Mouse (Mus musculus) bone marrow, adult 2 months (tissue): ENCODE measurements around the gene Gm49380. TPM values are rescaled to one million over a fixed set of nuclear protein-coding genes. Genes with fewer than 3 reads are reported as not detected.
"Not testable (repeated sequence)": the region's sequence is repeated elsewhere in the genome, so short reads cannot be mapped to it uniquely, and the experiment has no call there.

Experiments
- H3K27ac ChIP-seq: fragments of 200-500 bp; 2 replicates; pipeline ENCODE4 v1.5.1; 2012; ENCODE audit warnings: low read depth, mild to moderate bottlenecking, control low read depth, inconsistent platforms, low read length; ENCODE audit not compliant: control insufficient read depth, poor library complexity, insufficient read depth
- H3K4me1 ChIP-seq: fragments of 200-500 bp; 2 replicates; pipeline ENCODE4 v1.6.1; 2011; ENCODE audit warnings: low read length; ENCODE audit not compliant: control insufficient read depth, insufficient read depth
- H3K4me3 ChIP-seq: fragments of 200-500 bp; replicated peaks from 2 replicates; pipeline ENCODE3; 2011; ENCODE audit warnings: mild to moderate bottlenecking, low read depth, low read length, control low read depth; ENCODE audit not compliant: control insufficient read depth
- CTCF ChIP-seq: fragments of 200-500 bp; IDR thresholded peaks from 2 replicates; pipeline ENCODE4 v1.5.1; 2011; ENCODE audit warnings: low read length, control low read depth; ENCODE audit not compliant: control insufficient read depth, insufficient read depth
- POLR2A ChIP-seq: fragments of 200-500 bp; IDR thresholded peaks from 2 replicates; pipeline ENCODE4 v1.6.1; 2011; ENCODE audit warnings: low read depth, mild to moderate bottlenecking, control low read depth, low read length, borderline replicate concordance; ENCODE audit not compliant: control insufficient read depth
- WGBS: fragments of 180-500 bp; shearing (Covaris S2); methylation state at CpG from one replicate; pipeline ENCODE4 v1.1.7; 2018; 5-methylcytosine and 5-hydroxymethylcytosine counted together
- polyA plus RNA-seq: library from polyadenylated mRNA; stranded (reverse); fragments of >200 nt; gene quantifications from 2 replicates; pipeline ENCODE4 v1.2.4, GENCODE M21; 2011; ENCODE audit warnings: low replicate concordance; ENCODE audit not compliant: missing spikeins, insufficient read depth, insufficient read length

Gm49380 gene
- polyA plus RNA-seq, 1 experiment = not detected

DNA sequence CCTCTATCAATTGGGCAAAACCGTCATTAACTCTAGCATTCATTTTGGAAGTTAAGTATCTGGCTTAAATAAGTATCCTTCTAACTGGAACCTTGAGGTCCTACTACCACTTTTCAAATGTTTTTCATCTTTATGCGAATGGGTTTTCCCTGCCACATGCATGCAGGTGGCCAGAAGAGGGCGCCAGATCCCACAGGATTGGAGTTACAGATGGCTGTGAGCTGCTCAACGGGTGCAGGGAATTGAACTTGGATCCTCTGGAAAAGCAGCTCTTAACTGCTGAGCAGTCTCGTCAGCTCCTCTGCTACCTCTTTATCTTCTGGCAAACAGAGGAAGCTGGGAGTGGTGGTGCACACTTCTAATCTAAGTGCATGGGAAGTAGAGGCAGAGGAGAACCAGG, 5.7 kb upstream of the Gm49380 start:
- WGBS = 53% methylated on average over 5 of the region's 5 CpGs
- no peak overlapping the region for H3K4me3 ChIP-seq
- H3K4me1 ChIP-seq = no peaks in the 10 kb centered on the region; the same call in none of the 2 replicates
- H3K27ac ChIP-seq = no peak overlapping the region
- TF ChIP-seq POLR2A = no peak
- peak; percentile 85 for TF ChIP-seq CTCF

DNA sequence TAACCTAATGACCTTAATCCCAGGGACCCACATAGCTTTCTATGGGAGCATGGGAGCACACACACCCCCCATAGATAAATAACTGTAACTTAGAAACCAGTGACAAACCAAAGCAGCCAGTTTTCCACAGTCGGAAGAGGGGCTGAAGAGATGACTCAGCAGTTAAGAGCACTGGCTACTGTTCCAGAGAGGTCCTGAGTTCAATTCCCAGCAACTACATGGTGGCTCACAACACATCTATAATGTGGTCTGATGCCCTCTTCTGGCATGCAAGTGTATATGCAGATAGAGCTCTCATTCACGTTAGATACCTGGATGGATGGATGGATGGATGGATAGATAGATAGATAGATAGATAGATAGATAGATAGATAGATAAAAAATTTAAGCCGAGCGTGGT, 2.9 kb upstream of the Gm49380 start:
- 80% methylated on average over 4 of the region's 4 CpGs for WGBS
- TF ChIP-seq POLR2A (no peak), CTCF (0 out of 2 replicates have a peak, but pooled peaks have one; percentile 5)

DNA sequence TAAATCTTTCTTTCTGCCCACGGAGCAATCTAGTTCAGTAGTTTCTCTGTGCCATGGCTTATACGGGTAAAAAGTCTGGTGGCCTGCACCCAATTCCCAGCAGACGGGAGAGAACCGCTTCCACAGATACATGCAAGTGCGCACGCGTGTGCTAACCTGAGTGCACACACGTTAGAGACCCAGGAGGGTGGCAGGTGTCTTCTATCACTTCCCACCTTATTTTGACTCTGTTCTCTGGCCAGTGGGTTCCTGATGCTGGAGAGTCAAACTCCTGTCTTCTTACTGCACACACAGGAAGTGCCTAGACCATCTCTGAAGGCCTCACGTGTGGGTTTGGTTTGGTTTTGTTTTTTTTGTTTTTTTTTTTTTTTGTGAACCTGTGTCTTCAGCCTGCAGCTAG, 2.3 kb upstream of the Gm49380 start:
- no peak for TF ChIP-seq POLR2A
- TF ChIP-seq CTCF = no peak
- WGBS = 77% methylated on average over 9 of the region's 9 CpGs
- Histone ChIP-seq H3K4me3 (no peak overlapping the region), H3K27ac (no peak overlapping the region), H3K4me1 (no peaks in the 10 kb centered on the region; the same call in none of the 2 replicates)

More for the DNA sequence above, 2.9 kb upstream of the Gm49380 start:
- H3K4me1 ChIP-seq = no peaks in the 10 kb centered on the region; the same call in none of the 2 replicates
- no peak overlapping the region for H3K4me3 ChIP-seq
- H3K27ac ChIP-seq = no peak overlapping the region

DNA sequence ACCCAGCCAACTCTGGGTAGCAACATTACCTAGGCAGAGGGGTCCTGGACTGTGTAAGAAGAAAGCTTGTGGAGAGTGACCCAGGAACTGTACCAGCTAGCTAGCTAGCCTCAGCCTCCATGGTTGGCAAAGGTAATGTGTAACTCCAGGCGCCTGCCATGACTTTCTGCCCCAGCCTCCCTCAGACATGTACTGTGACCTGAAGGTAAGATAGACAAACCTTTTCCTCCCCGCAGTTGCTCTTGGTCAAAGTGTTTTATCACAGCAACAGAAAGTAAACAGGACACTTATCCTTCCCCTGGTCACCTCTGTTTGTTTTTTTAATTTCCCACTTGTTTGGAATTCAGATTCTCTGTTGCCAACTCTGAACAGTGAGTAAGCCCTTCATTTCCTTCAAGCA, 1.2 kb upstream of the Gm49380 start:
- H3K4me3 ChIP-seq = no peak overlapping the region
- WGBS = 91% methylated on average over 2 of the region's 2 CpGs
- H3K4me1 ChIP-seq = no peaks in the 10 kb centered on the region; the same call in none of the 2 replicates
- H3K27ac ChIP-seq = no peak overlapping the region
- TF ChIP-seq CTCF (no peak), POLR2A (no peak)

DNA sequence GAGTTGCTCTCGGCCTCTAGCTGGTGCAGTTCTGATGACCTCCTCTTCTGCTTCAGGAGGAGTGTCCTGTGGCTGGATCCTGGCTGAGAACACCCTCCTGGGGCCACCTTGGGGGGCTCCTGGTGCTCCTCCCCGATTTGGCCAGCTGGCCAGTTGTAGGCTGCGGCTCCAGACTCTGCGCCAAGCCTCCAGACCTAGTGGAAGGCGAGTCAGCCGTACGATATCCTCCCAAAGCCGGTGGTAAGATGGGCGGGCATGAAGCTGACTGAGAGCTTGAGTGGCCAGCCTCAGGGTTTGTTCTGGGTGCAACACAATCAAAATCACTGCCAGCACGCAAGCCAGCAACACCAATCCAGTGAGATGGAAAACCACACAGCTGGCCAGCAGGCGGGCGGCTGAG, 1.4 kb downstream of the Gm49380 start:
- H3K4me1 ChIP-seq, H3K27ac ChIP-seq, H3K4me3 ChIP-seq: not testable (repeated sequence)
- 71% methylated on average over 10 of the region's 12 CpGs for WGBS

DNA sequence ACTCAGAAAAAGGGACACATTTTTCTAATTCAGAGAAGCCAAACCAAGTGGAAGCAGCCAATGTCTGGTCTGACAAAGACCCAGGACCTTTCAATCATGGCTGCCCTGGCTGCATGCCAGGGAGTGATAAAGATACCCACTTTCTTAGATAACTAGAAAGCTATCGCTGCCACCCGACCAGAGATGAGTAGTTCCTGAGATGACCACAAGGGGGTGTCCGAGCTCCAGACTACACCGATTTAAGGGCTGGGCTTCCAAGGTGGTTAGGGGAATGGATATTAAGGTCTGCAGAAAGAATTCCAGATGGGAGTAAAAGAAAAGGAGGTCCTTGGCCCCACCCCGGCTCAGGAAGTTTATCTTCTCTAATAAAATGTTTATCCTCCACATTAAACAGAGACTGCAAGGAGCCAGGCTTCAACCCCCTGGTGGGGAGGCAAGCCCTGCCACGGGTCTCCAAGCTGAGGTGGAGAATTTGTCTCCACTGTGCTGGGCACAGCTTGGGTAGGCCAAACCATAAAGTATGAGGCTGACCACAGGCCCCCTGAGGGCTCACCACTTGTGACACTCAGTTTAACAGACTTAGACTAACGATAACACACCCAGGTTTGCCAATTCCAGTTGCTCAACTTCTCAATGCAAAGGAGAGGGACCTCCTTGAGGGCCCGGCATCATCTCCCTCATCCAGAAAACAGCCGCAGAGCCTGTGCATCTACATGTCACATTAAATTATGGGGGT, 3.8 kb downstream of the Gm49380 start:
- no peaks in the 10 kb centered on the region; the same call in 1 of the 2 replicates for H3K4me1 ChIP-seq
- TF ChIP-seq POLR2A (no peak), CTCF (peak; percentile 74)
- no peak overlapping the region for H3K4me3 ChIP-seq
- WGBS = 16% methylated on average over 9 of the region's 9 CpGs
- H3K27ac ChIP-seq = peak overlapping the region; percentile 64

DNA sequence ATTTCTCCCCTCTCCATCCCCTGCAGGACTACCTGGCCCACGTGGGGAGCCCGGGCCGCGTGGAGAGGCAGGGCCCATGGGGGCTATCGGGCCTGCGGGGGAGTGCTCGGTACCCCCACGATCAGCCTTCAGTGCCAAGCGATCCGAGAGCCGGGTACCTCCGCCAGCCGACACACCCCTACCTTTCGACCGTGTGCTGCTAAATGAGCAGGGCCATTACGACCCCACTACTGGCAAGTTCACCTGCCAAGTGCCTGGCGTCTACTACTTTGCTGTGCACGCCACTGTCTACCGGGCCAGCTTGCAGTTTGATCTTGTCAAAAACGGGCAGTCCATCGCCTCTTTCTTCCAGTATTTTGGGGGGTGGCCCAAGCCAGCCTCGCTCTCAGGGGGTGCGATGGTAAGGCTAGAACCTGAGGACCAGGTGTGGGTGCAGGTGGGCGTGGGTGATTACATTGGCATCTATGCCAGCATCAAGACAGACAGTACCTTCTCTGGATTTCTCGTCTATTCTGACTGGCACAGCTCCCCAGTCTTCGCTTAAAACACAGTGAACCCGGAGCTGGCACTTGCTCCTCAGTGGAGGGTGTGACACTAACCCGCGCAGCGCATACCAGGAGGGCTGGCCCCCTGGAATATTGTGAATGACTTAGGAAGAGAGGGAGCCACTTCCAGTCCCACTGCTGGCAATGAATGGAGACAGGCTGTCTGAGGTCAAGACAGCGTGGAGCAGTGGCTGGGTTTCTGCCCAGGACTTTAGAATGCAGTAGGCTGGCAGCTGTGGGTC, 4.8 kb downstream of the Gm49380 start:
- Histone ChIP-seq H3K4me1 (peaks cover 1% of the 10 kb centered on the region; the same call in 1 of the 2 replicates), H3K4me3 (no peak overlapping the region), H3K27ac (no peak overlapping the region)
- TF ChIP-seq CTCF = no peak
- no peak for TF ChIP-seq POLR2A
- 92% methylated on average over 31 of the region's 31 CpGs for WGBS

DNA sequence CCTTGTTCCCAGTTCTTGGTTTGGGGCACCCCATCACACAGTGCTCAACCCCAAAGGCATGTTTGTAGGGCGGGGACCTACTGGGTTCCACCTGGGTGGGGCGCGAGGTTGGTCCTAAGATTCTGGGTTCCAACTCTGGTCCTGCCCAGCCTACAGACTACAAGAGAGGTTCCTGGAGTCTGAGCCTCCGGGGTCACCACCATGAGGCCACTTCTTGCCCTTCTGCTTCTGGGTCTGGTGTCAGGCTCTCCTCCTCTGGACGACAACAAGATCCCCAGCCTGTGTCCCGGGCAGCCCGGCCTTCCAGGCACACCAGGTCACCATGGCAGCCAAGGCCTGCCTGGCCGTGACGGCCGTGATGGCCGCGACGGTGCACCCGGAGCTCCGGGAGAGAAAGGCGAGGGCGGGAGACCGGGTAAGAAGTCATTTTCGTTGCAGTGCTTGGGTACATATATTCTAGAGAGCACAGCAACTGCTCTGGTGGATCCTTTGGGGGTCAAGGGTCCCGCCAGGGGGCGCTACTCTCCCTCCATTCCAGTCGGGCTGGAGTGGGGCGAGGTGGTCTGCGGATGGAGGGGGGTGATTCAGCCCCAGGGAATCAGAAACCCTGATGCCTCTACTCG, 5.6 kb downstream of the Gm49380 start:
- Histone ChIP-seq H3K27ac (no peak overlapping the region), H3K4me3 (no peak overlapping the region), H3K4me1 (peaks cover 1% of the 10 kb centered on the region; the same call in 1 of the 2 replicates)
- 88% methylated on average over 25 of the region's 25 CpGs for WGBS
- TF ChIP-seq CTCF (peak; percentile 21; the same call in 1 of the 2 replicates), POLR2A (no peak)
